Mouse (Mus musculus) adipose tissue, adult 10 weeks (tissue): ENCODE data around the gene Tmem240. TPM values are rescaled to one million over a fixed set of nuclear protein-coding genes. Genes with fewer than 3 reads are reported as not detected.

Experiments used
- polyA plus RNA-seq: library from polyadenylated mRNA; stranded (reverse); fragments of 350-450 nt; fragmentation: Illumina TruSeq; extraction: RNeasy Lipid Tissue Mini Kit (QIAGEN cat#74804); gene quantifications from one replicate; pipeline ENCODE4 v1.2.3, GENCODE M21; 2014; ENCODE audit warnings: low read depth, low replicate concordance

Tmem240 gene
- polyA plus RNA-seq, result 0.89 TPM

GRCm38 (mm10) chr4:155734350-155734941 lies at the start of gene Tmem240:
Gene Tmem240, plus strand, starts transcription at chr4:155734800.

GRCm38 (mm10) chr4:155694111-155694481 lies 40.5 kb upstream of the Tmem240 start, which contains the start of gene Fndc10:
Gene Fndc10, plus strand, starts transcription at chr4:155694342.

GRCm38 (mm10) chr4:155704721-155705591 lies 29.6 kb upstream of the Tmem240 start, which contains the start of gene Ssu72:
Gene Ssu72, plus strand, starts transcription at chr4:155704800.

GRCm38 (mm10) chr4:155760613-155761355 lies 26.2 kb downstream of the Tmem240 start, which contains the start of gene Atad3a:
Gene Atad3a, minus strand, starts transcription at chr4:155761093.

GRCm38 (mm10) chr4:155774280-155774754 lies 39.7 kb downstream of the Tmem240 start, which contains the start of gene Vwa1:
Gene Vwa1, minus strand, starts transcription at chr4:155774698.

GRCm38 (mm10) chr4:155785819-155786218 lies 51.2 kb downstream of the Tmem240 start, which contains the start of gene Tmem88b:
Gene Tmem88b, minus strand, starts transcription at chr4:155785874.

GRCm38 (mm10) chr4:155790021-155790489 lies 55.5 kb downstream of the Tmem240 start, which contains the start of gene Ankrd65:
Gene Ankrd65, plus strand, starts transcription at chr4:155790439.

Other genes with a start within 250 kb of the Tmem240 start
- gene Gnb1, start 243.4 kb upstream of the Tmem240 start, polyA plus RNA-seq, result 273 TPM
- 135 TPM for gene Nadk, start 172.4 kb upstream of the Tmem240 start, polyA plus RNA-seq
- 26.1 TPM for gene Slc35e2, start 133.4 kb upstream of the Tmem240 start, polyA plus RNA-seq
- gene Cdk11b, start 109.9 kb upstream of the Tmem240 start, polyA plus RNA-seq, result 63.7 TPM
- gene Gm10563, start 89.4 kb upstream of the Tmem240 start, polyA plus RNA-seq, result not detected
- 32.0 TPM for gene Mmp23, start 81.4 kb upstream of the Tmem240 start, polyA plus RNA-seq
- 31.0 TPM for gene Mib2, start 65.6 kb upstream of the Tmem240 start, polyA plus RNA-seq
- 18.7 TPM for gene Fndc10, start 40.5 kb upstream of the Tmem240 start, polyA plus RNA-seq
- 69.1 TPM for gene Ssu72, start 30.0 kb upstream of the Tmem240 start, polyA plus RNA-seq
- gene Atad3a, start 26.3 kb downstream of the Tmem240 start, polyA plus RNA-seq, result 33.3 TPM
- gene Vwa1, start 39.9 kb downstream of the Tmem240 start, polyA plus RNA-seq, result 15.1 TPM
- gene Tmem88b, start 51.1 kb downstream of the Tmem240 start, polyA plus RNA-seq, result 5.9 TPM
- 2.4 TPM for gene Ankrd65, start 55.6 kb downstream of the Tmem240 start, polyA plus RNA-seq
- gene Mrpl20, start 68.1 kb downstream of the Tmem240 start, polyA plus RNA-seq, result 111 TPM
- gene Ccnl2, start 77.7 kb downstream of the Tmem240 start, polyA plus RNA-seq, result 107 TPM
- 96.0 TPM for gene Aurkaip1, start 96.5 kb downstream of the Tmem240 start, polyA plus RNA-seq
- 87.1 TPM for gene Mxra8, start 104.9 kb downstream of the Tmem240 start, polyA plus RNA-seq
- gene Dvl1, start 112.6 kb downstream of the Tmem240 start, polyA plus RNA-seq, result 63.2 TPM
- gene Tas1r3, start 128.6 kb downstream of the Tmem240 start, polyA plus RNA-seq, result 0.24 TPM
- gene Cptp, start 134.6 kb downstream of the Tmem240 start, polyA plus RNA-seq, result 15.3 TPM
- gene Ints11, start 134.7 kb downstream of the Tmem240 start, polyA plus RNA-seq, result 20.0 TPM
- gene Pusl1, start 157.0 kb downstream of the Tmem240 start, polyA plus RNA-seq, result 20.0 TPM
- 9.8 TPM for gene Acap3, start 157.0 kb downstream of the Tmem240 start, polyA plus RNA-seq
- 49.1 TPM for gene Ube2j2, start 209.0 kb downstream of the Tmem240 start, polyA plus RNA-seq
- gene C1qtnf12, start 227.5 kb downstream of the Tmem240 start, polyA plus RNA-seq, result 116 TPM